Mouse (Mus musculus) urinary bladder, postnatal 25 days (tissue): ENCODE data around the gene Slc26a1.
"Not testable (repeated sequence)": the region's sequence is repeated elsewhere in the genome, so short reads cannot be mapped to it uniquely, and the experiment has no call there.

Experiments used
- DNase-seq: peaks from one replicate; pipeline ENCODE4 v3.0.0; 2022; ENCODE audit warnings: low spot score

The Slc26a1 gene

GRCm38 (mm10) chr5:108655891-108656650 is 19.3 kb downstream of the Slc26a1 start:
- no peak for DNase-seq

- no peak for DNase-seq
Observed at GRCm38 (mm10) chr5:108655381-108655780, 20.0 kb downstream of the Slc26a1 start.

DNA sequence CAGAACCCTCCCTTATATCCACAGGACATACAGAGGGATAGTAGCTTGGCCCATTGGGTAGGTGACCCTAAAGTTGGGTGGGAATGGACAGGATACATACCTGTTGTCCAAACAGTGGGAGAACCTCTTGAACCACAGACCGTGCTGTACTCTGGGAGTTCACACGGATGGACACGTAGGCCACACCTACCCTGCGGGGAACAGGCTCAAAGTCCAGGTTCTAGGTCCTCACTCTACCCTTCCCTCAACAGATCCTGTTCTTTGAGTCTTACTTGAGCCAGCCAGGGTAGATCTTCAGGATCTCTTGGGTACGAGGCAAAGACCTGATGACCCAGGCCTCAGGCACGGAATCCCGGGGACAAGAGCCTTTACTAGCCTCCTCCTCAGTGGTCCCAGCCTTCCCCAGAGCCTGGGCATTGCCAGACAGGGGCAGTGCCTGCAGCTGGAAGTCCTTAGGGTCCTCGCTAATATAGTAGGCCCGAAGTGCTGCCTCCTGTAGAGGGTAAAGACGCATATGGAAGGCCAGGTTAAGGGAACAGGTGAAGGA is 20.9 kb downstream of the Slc26a1 start:
- DNase-seq, result no peak

DNA sequence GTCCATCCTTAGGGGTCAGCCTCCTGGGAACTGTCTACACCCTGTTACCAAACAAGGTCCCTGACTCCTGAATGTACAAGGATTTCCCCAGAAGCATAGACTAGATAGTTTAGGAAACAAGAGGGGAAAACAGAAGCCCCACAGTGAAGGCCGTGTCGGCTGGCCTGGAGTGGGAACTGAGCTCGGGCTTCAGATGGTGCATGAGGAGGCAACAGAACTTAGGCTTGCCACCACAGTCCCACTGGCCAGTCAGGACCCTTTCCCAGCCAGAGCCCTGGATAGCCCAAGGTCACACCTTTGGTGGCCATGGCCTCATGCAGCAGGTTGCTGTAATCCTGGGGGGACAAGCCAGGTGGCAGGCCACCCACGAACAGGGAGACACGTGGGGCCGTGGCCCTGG is 22.0 kb downstream of the Slc26a1 start:
- DNase-seq, result no peak

- DNase-seq, result peak; percentile 32
Observed at GRCm38 (mm10) chr5:108651823-108652222, 23.5 kb downstream of the Slc26a1 start.

DNA sequence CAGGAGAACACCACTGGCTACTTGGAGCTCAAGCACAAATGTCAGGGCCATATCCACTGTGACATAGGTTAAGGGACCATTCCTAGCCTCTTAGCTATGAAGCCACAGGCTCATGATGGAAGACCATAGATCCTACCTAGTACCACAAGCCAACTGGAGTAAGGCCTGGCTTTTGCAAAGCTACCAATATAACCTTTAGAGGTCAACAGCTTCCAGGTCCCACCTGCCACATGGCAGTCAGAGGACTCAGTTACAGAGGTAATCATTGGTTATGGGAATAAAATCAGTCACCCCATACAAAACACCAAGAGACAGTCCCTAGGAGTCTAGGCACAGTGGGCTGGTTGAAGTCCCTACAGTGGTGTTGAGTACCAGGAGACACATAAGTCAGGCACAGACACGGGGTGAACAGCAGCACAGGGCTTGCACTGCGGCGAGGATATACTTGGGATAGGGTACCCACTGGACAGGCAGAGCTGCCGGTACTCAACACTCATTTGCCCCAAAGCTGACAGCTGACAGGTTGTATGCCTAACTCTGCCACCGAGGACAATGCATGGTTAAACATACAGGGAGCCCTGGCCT is 24.1 kb downstream of the Slc26a1 start:
- DNase-seq, result no peak

DNA sequence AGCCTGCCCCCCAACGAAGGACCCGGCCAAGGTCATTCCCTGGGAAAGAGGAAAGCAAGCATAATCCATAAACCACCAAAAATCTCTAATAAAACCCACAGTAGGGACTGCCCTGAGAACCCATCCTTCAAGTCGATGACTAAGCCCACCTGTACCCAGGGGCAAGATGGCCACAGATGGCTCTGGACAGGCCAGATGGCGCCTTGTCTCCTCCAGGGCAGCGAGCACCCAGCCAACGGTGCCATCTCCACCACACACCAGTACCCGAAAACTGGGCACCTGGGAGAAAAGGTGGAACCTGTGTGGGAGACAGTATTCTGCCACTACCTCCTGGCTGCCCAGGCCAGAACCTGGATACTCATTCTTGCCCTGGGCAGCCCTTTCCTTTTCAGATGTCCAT is 25.0 kb downstream of the Slc26a1 start:
- DNase-seq, result no peak

- no peak for DNase-seq
Observed at GRCm38 (mm10) chr5:108648937-108649576, 26.3 kb downstream of the Slc26a1 start.

GRCm38 (mm10) chr5:108647820-108648465 is 27.4 kb downstream of the Slc26a1 start:
- DNase-seq, result no peak

GRCm38 (mm10) chr5:108647311-108647710 is 28.1 kb downstream of the Slc26a1 start:
- no peak for DNase-seq

DNA sequence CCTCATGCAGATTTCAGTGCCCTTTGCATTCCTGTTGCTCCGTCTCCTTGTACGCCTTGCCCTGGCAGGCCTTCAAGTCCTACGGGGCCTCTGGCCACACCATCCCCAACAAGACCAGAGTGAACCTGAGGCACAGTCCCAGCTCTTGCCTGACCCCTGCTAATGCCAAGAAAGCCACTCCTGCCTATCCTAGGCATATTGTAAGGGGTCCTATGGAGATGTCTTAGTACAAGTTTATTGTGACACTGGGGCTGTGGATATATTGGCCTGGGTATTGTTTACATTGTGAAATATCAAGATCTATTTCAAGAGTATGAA is 29.1 kb downstream of the Slc26a1 start:
- no peak for DNase-seq

- no peak for DNase-seq
Observed at GRCm38 (mm10) chr5:108645651-108646342, 29.6 kb downstream of the Slc26a1 start.

DNA sequence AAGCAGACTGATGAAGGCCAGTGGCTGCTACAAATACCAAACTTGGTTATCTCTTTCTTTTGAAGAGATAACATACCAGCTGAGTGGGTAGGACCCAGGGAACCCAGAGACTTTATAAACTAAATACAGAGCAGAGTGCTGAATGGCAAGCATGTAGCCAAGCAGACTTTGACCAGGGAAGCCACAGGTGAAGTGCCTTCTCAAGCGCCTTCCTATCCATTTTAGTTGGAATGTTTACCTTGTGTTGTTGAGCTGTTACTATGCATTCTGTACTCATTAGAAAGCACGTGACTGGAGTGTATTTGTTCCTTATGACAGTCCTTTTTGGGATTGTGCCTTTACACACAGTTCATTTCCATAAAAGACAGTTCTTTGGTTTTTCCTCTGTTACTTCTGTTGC is 31.7 kb downstream of the Slc26a1 start:
- DNase-seq, result no peak

- DNase-seq, result no peak
Observed at GRCm38 (mm10) chr5:108636172-108636571, 39.2 kb downstream of the Slc26a1 start.

GRCm38 (mm10) chr5:108634088-108634487 is 41.3 kb downstream of the Slc26a1 start:
- not testable (repeated sequence) for DNase-seq

DNA sequence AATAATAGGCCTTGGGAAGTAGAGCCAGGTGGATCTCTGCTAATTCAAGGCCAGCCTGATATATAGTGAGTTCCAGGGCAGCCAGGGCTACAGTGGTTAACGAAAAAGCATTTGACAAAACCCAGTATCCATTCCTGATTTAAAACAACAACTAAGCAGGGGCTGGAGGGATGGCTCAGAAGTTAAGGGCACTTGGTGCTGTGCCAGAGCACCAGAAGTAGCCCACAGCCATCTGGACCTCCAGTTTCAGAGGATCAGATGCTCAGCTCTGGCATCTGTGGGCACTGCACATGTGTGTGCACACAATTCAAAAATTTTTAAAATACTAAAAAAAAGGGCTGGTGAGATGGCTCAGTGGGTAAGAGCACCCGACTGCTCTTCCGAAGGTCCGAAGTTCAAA is 41.7 kb downstream of the Slc26a1 start:
- DNase-seq, result no peak

DNA sequence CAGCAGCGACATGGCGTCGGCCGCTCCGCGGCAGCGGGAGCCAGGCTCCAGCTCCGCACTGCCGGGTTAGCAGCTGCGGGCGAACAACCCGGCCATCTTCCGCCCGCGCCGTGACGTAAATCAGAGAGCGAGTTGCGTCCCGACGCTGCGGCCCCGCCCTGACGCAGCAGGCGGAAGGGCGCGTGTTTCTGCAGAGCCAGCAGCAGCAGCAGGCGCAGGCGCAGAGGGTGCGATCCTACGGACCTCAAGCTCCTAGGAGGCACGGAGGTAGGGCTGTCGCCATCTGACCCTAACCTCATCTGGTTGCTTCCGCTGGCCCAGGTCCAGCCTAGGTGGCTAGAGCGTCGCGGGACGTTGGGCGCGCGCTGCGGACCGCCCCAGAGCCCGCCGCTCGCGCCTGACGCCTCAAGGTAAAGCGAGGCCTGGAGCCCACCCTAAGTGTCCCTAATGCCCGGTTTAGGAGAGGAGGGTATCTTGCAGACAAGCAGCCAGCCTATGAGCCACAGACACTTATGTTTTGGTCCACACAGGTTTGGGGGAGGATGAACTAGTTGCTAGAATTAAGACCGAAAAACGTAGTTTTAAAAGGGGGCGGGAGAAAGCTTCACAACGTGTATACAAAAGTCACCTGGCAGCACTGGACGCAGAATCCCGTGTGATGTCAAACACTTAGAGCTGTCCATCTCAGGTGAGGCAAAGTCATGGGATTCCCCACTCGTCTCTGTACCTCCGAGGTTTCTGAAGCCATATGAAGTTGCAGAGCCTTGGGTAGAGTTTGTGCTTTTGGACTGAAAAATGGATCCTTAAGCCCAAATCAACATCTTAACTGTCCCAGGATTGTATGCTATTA is 45.5 kb downstream of the Slc26a1 start, which contains the start of the genes Gak and Tmem175:
TSS of gene Gak (minus strand) at position 122 of the 850 bp plus-strand sequence.
TSS of gene Tmem175 (plus strand) at position 137 of the 850 bp plus-strand sequence.
- peak; percentile 87 for DNase-seq

DNA sequence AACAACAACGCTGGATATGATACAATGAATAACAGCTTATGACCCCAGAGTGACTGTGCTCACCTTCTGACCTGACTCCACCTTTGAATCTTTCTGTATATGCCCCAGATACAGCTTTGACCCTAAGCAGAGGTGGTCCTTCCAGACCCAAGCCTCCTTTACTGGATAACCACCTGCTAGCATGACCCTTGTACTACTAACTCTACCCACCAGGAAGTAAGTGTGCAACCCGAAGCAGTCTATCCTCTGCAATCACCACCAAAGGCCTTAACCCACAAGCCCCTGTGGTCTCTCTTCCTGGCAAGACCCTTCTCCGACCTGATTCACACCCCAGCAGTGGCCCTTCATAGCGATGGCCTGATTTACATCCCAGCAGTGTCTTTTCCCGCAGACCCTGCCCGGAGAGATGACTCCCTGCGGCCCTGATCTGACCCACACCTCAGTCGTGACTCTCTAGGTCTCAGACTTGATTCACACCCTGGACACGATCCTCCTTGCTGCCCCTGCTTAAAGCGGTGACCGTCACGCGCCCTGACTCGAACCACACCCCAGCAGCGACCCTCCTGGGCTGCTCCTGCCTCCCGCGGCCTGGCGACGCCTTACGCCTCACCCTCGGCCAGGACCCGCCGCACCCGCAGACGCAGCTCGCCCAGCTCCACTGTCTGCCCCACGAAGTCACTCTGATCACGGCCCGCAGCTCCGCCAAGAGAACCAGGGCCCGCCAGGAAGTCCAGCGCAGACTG is 46.3 kb downstream of the Slc26a1 start:
- no peak for DNase-seq

DNA sequence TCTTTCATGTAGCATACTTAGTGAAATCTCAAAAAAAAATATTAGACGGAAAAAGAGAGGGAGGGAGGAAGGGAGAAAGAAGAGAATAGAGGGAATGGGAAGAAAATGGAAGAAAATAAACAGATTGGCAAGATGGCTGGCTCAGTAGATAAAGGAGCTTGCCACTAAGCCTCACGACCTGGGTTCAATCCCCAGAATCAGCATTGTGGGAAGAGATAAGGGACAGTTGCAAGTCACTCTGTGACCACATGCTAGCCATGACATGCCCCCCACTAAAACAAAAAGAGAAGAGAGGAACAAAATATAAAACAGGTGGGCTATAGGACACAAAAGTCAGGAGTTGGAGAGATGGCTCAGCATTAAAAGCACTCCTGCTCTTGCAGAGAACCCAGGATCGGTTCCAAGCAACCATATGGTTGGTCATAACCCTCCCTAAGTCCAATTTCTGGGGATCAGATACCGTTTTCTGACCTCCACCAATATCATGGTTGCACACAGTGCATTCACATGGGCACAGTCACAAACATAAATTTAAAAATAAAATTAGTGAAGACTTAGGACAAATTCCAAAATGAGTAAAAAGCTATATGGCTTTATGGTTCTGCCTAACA is 49.2 kb downstream of the Slc26a1 start:
- DNase-seq, result no peak

DNA sequence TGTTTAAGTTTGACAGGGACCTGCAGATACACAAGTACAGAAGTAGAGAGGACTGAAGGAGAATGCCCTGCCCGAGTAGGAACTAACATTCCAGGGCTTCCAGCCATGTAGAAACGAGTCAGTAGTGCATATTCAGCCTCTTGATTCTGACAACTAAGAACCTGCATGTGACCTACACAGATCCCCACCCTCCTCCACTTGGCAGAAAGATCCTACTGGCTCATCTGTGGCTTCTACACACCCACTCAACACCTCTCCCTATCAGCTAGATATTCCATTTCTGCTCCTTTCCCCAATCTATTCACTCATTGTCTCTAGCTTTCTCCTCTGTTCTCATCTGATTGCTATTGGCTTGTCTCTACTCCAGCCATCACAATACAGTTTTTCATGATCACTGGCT is 53.5 kb downstream of the Slc26a1 start:
- DNase-seq, result no peak
